Mouse (Mus musculus): Measurements from ENCODE around the gene Rp2. TPM values are rescaled to one million over a fixed set of nuclear protein-coding genes. Genes with fewer than 3 reads are reported as not detected.

The Rp2 gene
- polyA plus RNA-seq (2014; fragmentation: Illumina TruSeq; extraction: RNeasy Lipid Tissue Mini Kit (QIAGEN cat#74804); ENCODE audit: low replicate concordance) = 140 TPM

DNA sequence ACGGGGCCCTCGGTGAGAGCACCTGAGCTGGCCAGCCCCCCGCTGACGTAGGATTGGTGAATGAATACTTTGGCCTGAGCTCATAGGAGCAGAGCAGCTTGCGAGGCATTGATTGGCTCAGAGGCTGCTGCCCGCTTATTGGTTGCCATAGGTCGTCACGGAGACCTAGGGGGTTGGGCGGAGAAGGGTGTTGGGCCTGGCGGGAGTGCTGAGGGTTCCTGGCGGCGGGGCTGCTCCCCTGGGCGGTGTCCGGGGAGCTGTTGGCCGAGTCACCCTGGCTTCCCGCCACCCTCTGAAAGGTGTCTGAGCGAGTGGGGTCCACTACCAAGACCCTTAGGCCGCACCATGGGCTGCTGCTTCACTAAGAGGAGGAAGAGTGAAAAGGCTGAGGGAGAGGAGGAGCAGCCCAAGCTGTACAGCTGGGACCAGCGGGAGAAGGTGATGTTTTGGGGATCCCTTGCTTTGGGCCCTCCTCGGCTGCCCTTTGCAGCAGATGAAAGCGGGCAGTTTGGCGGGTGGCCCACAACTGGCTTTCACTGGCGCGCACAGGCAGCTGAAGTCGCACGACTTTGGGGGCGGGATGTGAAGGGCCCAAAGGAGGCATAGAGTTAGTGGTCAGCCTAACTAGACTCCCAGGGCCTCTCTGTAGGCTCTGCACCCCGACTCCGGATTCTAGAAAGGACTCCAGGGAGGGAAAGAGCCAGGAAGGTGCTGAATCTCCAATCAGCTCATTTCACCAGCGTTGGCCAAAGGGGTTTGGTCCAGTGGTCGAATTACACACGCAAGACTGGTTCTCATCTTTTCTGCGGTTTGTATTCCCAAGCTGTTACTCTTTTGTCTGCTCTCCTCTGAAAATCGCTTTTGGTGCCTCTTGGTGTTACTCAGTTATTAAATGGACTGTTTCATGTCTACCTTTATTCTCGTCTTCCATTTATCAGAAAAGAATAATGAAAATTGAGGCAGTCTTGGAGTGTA lies at the start of gene Rp2:
TSS of gene Rp2 (plus strand) at position 91 of the 975 bp plus-strand sequence.

GRCm38 (mm10) chrX:20425140-20425838 lies 61.0 kb downstream of the Rp2 start, which contains the start of gene Jade3:
Jade3 (plus strand) TSS chrX:20425688.

Other genes with a start within 250 kb of the Rp2 start
- gene Slc9a7, start 72.7 kb upstream of the Rp2 start, polyA plus RNA-seq (2014; fragmentation: Illumina TruSeq; extraction: RNeasy Lipid Tissue Mini Kit (QIAGEN cat#74804); ENCODE audit: low replicate concordance) = 0.85 TPM
- 17.1 TPM for gene Jade3, start 61.2 kb downstream of the Rp2 start, polyA plus RNA-seq (2014; fragmentation: Illumina TruSeq; extraction: RNeasy Lipid Tissue Mini Kit (QIAGEN cat#74804); ENCODE audit: low replicate concordance)
- 29.1 TPM for gene Rgn, start 185.3 kb downstream of the Rp2 start, polyA plus RNA-seq (2014; fragmentation: Illumina TruSeq; extraction: RNeasy Lipid Tissue Mini Kit (QIAGEN cat#74804); ENCODE audit: low replicate concordance)